Mouse (Mus musculus): ENCODE data around the gene Rgl1.

Gene Rgl1

GRCm38 (mm10) chr1:152549061-152549738 is 217.0 kb downstream of the Rgl1 start:
- DNase-seq (ENCODE audit: low spot score), result no peak

DNA sequence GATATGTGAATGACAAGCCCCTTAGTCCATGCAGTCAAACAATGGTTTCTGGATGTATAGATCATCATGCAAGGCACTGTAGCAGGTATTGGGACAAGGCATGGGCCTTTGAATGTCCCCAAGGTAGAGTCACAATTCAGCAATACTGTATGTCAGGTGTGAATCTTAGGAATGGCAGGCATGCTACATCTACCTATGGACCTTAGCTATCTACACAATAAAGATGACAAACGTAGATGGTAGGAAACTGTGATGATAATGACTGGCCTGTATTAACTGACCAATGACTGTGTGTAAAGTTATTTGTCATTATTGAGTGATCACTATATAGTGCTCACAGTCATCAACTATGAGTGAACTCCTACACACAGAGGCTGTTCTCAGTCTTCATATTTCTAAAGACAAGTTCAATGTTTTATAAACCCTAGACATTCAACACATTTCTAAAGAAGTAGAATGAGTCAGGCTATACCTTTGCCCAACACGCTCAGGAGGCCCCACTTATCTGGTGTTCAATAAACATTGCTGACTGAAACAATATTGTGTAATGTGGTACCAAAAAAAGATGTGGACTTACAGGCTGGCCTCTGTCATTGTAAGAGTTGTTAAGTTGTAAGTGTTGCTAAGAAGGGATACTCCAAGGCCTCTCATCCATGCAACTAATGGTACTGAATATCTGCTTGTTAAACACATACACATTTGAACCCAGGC is 222.5 kb downstream of the Rgl1 start:
- DNase-seq (ENCODE audit: low spot score), result no peak

DNA sequence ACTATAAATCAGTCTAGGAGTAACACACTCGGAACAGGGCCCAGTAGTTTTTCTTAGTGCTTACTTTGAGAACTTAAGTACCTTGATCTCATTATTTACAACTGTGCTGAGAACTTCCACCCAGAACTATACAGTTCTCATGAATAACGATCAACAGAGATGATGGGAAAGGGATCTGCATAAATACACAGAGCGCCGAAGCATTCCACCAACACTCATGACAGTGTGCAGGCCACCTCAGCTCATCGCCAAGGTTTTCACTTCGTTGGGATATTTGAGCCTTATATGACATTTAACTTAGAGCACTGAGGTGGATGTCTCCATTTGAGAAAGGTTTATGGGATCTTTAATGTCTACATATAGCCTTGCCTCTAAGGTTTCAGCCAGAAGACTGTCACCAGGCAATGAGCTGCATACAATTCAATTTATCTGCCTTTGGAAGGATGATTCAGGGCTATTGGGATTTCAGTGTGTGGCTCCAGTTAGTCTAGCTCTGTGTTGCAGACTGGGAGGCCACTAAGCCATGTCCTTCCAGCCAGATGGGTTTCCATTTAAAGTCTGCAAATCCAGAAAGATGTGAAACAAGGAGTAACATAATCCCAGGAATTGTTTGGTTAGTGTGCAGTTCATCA is 223.3 kb downstream of the Rgl1 start:
- DNase-seq (ENCODE audit: low spot score), result no peak

- DNase-seq (ENCODE audit: low spot score), result peak; percentile 14
These were observed 225.8 kb downstream of the Rgl1 start for GRCm38 (mm10) chr1:152540304-152540887.

DNA sequence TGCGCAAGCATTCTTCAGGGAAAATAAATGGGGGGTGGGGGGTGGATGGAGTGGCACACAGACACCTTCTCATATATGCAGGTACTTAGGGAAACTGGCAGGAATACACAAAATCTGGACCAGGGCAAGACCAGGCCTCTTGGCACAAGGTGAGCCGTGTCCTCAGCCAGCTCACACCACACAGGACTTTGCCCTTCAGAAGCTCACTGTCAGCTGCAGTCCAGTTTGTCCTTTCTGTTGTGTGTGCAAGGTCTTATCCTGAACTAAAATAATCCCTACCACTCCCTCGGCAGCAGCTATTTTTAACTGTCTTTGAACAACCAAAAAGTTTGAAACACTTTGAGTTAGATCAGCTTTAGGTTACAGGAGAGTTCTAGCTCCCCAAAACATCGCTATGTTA is 227.3 kb downstream of the Rgl1 start:
- DNase-seq (ENCODE audit: low spot score), result no peak

- no peak for DNase-seq (ENCODE audit: low spot score)
These were observed 229.0 kb downstream of the Rgl1 start for GRCm38 (mm10) chr1:152537186-152537585.

DNA sequence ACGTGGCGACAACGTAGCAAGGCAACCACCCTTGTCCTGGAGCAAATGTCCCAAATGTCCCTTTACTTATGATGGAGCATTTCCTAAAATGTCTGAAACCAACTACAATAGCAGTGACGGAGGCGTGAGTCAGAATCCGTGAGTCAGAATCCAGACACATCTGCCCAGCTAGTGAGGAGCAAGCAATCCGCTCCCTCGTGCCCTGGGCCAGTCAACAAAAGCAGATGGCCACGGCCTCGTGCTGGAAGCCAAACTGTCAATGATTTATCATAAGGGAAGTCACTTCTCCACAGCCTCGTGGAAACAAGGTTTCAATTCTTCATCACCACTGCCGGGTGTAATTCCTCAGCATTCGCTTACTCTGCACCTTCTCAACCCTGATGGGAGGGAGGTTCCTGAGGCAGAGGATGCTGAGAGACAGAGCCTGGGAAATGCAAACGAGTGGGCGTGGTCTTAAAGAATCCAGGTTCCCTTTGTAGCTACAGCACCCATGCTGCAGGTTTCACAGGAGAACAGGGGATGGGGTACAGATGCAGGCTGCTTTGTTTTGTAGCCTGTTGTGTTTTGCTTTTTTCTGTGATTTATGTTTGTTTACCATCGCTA is 229.6 kb downstream of the Rgl1 start:
- DNase-seq (ENCODE audit: low spot score), result peak; percentile 35

DNA sequence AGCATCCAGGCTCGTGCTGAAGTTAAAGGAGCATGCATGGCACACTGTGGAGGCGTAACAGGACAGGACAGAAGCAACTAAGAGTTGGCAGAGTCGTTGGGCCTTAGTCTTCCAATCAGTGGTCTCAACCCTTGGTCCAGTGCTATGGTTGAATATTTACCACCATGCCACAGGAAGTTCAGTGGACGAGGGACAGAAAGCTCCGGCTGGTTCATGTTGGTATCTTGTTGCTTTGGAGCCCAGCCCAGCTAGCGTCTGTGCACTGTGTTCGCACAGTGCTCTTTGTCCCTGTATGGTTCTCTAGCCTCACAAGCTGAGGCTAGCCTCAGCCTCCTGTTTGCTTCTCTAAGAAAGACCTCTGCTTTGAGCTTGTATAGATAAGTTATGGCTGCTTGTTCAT is 231.6 kb downstream of the Rgl1 start:
- DNase-seq (ENCODE audit: low spot score), result no peak

- DNase-seq (ENCODE audit: low spot score), result no peak
These were observed 234.7 kb downstream of the Rgl1 start for GRCm38 (mm10) chr1:152531498-152531897.

- no peak for DNase-seq (ENCODE audit: low spot score)
These were observed 237.4 kb downstream of the Rgl1 start for GRCm38 (mm10) chr1:152528778-152529177.

DNA sequence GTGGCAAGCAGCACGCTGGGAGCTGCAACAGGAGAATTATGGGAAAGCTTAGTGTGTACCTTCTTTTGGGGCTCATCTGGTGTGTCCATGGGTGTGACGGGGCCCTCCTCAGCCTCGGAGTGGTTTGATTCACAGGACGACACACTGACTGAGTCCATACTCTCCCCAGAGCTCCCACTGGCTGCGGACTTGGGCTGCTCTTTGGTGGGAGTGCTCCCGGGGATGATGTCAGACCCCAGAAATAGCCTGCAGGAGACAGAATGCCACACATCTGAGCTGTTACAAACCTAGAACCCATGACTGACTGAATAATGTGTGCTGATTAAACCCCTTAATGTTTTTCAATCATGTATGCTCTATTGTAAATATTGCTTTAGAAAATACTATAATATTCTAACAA is 237.9 kb downstream of the Rgl1 start:
- DNase-seq (ENCODE audit: low spot score), result no peak

DNA sequence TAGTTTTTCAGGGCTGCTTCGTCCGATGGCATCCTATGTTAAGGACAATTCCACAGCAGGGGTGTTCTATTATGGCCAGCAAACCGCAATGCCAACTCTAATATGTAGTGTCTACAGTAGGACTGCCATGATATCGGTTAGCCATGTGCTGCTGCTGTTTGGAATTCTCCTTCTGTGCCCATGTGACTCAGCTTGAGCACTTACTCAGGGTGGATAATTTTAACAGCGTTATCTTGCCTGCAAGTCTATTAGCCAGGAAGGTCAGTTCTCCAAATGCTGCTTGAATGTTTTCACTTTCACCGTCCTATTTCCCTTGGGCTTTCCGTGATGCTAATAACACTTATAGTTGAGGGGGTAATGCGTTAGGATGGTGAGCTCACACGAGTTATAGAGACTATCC is 240.0 kb downstream of the Rgl1 start:
- DNase-seq (ENCODE audit: low spot score), result no peak

GRCm38 (mm10) chr1:152524987-152525648 is 241.0 kb downstream of the Rgl1 start:
- DNase-seq (ENCODE audit: low spot score), result peak; percentile 89

DNA sequence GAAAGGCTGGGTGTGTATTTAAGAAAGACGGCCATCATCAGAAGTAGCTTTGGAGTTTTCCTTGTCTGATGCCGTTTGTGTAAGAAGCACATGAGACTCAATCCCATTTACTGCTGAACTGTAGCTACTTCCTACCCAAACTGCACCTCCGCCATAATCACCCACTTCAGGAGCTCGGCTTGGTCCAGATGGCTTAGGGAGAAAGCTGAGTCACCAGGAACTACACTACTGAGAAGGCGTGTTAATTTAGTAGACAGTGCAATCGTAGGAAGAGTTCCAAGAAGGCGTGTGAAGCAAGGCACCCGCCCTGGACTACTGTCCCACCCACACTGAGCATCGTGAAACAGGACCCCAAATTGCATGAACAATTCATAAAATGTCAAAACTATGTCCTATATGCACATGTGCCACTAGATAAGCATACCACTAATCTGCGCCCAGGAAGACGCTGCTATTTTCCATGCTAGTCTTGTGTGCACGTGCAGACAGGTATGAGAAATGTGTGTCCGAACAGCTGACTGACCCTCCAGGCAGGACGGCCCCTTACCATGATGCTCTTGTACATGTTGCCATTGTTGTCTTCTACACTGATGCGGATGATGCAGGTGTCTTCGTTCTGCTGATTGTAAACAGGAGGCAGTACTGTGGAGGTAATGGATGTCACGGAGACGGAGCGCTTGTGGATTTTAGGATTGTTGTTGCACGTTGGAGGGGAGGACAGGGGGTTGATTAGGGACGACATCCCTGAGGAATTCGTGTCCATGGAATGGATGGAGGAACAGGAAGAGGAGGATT is 241.9 kb downstream of the Rgl1 start:
- no peak for DNase-seq (ENCODE audit: low spot score)

- no peak for DNase-seq (ENCODE audit: low spot score)
These were observed 242.9 kb downstream of the Rgl1 start for GRCm38 (mm10) chr1:152523292-152523691.

- no peak for DNase-seq (ENCODE audit: low spot score)
These were observed 243.9 kb downstream of the Rgl1 start for GRCm38 (mm10) chr1:152522226-152522625.

DNA sequence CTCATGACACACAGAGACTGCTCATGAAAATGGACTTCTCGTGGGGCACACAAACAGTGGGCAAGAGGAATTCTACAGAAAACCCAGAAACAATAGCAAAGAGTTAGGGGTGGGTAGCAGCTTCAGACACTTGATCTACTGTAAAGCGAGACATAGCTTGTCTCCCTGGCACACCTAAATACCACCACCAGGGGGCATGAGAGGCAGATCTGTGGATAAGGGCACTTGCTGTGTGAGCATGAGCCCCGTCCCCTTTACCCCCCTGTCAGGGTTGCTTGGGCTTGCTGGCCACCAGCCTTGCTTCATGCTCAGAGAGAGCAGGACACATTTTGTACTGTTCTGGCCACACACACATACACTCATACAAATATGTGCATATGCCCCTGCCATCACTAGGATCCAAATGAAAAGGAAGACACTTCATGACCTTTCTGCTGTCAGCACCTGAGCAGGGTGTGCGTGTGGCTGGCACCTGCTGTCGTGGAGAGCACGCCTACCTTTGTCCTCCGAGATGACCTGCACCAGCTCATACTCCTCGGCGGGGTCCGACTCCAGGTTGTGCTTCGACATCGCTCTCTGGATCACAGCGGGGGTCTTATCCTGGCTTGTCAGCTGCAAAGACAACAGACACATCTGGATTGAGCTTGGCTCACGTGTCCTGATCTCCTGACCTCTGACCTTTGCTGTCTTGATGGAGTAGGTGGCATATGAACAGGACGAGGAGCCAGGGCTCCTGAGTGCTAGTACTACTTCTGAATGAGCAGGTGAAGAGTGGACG is 245.2 kb downstream of the Rgl1 start:
- peak; percentile 69 for DNase-seq (ENCODE audit: low spot score)

- DNase-seq (ENCODE audit: low spot score), result no peak
These were observed 247.2 kb downstream of the Rgl1 start for GRCm38 (mm10) chr1:152518971-152519370.

DNA sequence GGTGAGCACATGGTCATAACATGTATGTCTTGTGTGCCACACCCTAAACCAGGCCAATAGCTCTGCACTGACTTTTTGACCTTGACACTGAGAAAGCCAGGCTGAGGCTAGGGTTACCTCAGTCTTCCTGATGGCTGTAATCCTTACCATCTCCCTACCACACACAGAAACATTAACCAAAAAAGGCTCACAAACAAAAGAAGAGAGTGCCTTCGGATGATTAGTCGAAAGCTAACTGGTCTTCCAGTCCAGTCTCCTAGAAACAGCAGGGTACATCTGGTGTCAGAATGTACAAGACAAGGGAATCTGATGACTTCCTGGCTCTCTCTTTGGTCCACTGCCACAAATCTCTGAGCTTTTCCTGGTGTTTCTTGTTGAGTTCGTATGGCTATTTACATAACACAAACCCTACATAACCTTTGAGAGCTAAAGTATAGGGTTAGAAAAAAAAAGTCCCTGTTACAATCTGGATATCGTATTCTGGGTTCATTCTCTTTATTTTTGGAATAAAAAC is 249.0 kb downstream of the Rgl1 start:
- DNase-seq (ENCODE audit: low spot score), result no peak

- DNase-seq (ENCODE audit: low spot score), result peak; percentile 5
These were observed 251.9 kb downstream of the Rgl1 start for GRCm38 (mm10) chr1:152514256-152514655.

Data from adipocyte (in vitro differentiated cells).